Mouse (Mus musculus): ENCODE data around the gene Lamc2.

Gene Lamc2

DNA sequence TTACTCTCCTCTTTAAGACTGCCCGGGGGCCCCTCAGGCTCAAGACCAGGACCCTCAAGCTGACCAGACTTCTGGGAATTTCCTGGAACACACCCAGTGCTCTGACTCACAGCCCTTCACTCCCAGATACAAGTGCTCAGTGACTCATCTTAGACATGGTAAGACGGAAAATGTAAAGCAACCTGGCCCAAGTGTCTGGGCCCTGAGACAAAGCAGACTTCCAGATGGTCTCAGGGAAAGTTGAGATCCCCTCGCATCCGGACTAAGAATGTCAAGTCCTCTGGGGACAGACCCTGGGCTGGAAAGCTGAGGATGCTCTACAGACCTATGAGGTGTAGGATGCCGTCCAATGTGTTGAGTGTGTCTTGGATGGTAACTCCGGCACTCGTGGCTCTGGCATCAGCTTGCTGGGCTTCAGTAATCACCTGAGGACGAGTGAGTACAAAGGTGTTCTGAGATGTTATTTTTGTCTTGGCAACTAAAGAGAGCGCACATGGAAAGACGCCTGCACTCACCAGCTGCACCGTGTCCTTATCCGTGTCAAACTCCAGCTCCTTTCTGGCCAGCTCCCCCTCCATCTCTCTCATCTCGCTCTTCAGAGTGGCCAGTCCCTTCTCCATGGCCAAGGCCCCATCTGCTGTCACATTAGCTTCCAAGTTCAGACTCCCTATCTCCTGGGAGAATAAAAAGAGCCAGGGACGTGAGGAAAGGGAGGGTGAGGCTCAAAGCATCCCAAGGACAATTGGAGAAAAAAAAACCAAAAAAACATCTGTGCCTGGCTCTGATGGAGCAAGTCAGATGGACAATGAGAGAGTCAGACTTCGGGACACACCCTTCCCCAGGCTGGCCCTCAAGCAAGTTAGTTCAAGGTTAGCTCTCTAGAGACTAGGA lies 59.5 kb downstream of the Lamc2 start:
- DNase-seq (ENCODE audit: low spot score) = no peak

- DNase-seq (ENCODE audit: low spot score) = no peak
Measured at GRCm38 (mm10) chr1:153125287-153126275, 60.7 kb downstream of the Lamc2 start.

GRCm38 (mm10) chr1:153124502-153124901 lies 61.7 kb downstream of the Lamc2 start:
- DNase-seq (ENCODE audit: low spot score) = no peak

GRCm38 (mm10) chr1:153122764-153123163 lies 63.5 kb downstream of the Lamc2 start:
- DNase-seq (ENCODE audit: low spot score) = no peak

GRCm38 (mm10) chr1:153121320-153121719 lies 64.9 kb downstream of the Lamc2 start:
- DNase-seq (ENCODE audit: low spot score) = no peak

GRCm38 (mm10) chr1:153120544-153120943 lies 65.7 kb downstream of the Lamc2 start:
- DNase-seq (ENCODE audit: low spot score) = no peak

- no peak for DNase-seq (ENCODE audit: low spot score)
Measured at GRCm38 (mm10) chr1:153115315-153115714, 70.9 kb downstream of the Lamc2 start.

- DNase-seq (ENCODE audit: low spot score) = no peak
Measured at GRCm38 (mm10) chr1:153111596-153111995, 74.7 kb downstream of the Lamc2 start.

DNA sequence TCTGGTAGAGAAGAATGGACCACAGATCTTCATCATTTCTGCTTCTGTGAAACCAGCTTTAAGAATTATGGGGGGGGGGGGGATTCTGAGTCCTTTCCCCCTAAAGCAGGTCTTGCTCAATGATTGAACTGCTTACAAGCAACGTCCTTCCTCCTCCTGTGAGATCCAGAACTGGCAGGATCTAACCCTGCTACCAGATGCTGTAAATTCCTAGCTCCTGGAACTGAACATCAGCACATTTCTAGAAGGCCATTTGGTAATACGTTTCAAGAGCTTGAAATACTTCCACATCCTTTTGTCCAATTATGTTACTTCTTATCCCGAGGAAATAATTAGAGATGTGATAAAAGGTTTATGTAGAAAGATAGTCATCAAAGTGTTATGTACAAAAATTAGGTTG lies 76.4 kb downstream of the Lamc2 start:
- DNase-seq (ENCODE audit: low spot score) = no peak

- no peak for DNase-seq (ENCODE audit: low spot score)
Measured at GRCm38 (mm10) chr1:153109346-153109745, 76.9 kb downstream of the Lamc2 start.

GRCm38 (mm10) chr1:153107866-153108265 lies 78.4 kb downstream of the Lamc2 start:
- no peak for DNase-seq (ENCODE audit: low spot score)

DNA sequence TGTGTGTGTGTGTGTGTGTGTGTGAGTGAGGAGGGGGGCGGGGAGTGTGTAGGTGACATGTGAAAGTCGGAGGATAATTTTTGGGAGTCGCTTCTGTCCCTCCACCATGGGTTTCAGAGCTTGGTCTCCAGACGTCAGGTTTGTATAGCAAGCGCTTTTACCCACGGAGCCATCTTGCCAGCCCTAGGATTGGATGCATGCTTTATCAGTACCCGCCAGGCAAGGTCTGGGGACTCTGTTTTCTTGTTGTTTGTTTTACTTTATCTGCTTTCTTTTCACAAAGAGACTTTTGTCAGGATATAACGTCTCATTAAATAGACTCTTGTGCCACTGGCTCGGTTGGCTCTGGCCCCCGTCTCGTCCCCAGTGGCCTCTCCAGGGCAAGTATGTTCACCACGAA lies 81.4 kb downstream of the Lamc2 start:
- DNase-seq (ENCODE audit: low spot score) = no peak

DNA sequence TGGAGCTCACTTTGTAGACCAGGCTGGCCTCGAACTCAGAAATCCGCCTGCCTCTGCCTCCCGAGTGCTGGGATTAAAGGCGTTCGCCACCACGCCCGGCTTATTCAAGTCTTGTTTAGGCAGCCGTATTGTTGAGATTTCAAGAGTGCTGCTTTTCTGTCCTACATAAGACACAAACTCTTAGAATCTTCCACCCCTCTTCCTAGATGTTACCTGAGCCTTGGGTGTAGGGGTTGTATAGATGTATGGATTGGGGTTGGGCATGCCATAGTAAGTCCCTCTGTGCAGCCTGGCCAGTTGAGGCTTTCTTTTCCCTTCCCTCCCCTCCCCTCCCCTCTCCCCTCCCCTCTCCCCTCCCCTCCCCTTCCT lies 83.1 kb downstream of the Lamc2 start:
- no peak for DNase-seq (ENCODE audit: low spot score)

- DNase-seq (ENCODE audit: low spot score) = no peak
Measured at GRCm38 (mm10) chr1:153102296-153103185, 83.7 kb downstream of the Lamc2 start.

- peak; percentile 71 for DNase-seq (ENCODE audit: low spot score)
Measured at GRCm38 (mm10) chr1:153101327-153101880, 84.8 kb downstream of the Lamc2 start.

DNA sequence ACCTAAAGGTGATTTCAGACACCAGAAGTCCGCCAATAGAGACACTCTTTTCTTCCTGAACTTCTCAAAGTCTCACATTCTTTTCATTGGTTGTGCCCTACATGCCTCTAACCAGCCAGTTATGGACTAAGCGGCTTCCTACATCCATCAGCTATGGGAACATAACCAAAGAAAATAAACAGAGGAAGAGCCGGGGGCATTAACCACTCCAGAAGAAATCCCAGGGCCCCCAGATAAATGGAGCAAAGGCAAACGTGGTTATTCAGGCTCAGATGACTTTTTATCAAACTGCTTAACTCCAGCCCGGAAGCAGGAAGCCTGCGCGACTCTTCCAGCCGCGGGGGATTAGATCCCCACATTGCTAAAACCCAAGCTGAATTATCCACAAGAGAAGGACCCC lies 85.3 kb downstream of the Lamc2 start:
- DNase-seq (ENCODE audit: low spot score) = no peak

GRCm38 (mm10) chr1:153098586-153098985 lies 87.7 kb downstream of the Lamc2 start:
- no peak for DNase-seq (ENCODE audit: low spot score)

GRCm38 (mm10) chr1:153097017-153097675 lies 89.1 kb downstream of the Lamc2 start:
- DNase-seq (ENCODE audit: low spot score) = no peak

GRCm38 (mm10) chr1:153095826-153096727 lies 90.2 kb downstream of the Lamc2 start:
- no peak for DNase-seq (ENCODE audit: low spot score)

- DNase-seq (ENCODE audit: low spot score) = no peak
Measured at GRCm38 (mm10) chr1:153095328-153095727, 90.9 kb downstream of the Lamc2 start.

All from testis, postnatal 10 days (tissue).